Mouse (Mus musculus) cerebellum, adult 9-11 months (tissue): ENCODE data around the gene Uri1.

Source experiments
- DNase-seq: peaks from one replicate; pipeline ENCODE4 v3.0.0; 2022

Uri1 gene

DNA sequence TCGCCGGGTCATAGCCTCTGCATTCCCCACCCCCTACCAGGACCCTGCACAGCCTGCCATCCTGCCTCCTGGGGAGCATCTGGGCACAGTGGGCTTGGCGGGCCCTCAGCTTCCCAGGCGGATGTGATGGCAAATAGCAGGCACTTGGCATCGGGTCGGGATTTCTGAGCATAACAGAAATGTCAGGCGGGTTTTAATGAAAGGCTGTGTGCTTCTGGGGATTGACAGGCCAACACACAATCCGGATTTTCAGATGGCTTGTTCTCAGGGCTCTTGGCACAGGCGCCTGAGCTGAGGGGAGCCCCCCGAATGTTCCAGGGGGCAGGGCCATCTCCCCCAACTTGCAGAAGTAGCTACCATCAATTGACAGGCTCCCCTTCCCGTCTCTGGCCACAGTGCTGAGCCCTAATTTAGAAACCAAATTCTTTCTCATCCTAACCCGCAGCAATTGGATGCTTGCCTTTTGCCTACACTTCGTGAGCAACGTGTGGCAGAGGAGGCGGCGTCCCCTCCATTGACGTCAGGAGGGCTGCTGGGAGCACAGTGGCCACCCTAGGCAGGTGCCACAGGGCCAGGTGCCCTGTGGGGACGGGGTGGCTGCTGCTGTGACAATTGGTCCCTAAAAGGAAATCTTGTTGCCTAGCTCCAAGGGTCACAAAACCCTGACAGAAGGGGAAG lies 106.5 kb downstream of the Uri1 start:
- DNase-seq: no peak

DNA sequence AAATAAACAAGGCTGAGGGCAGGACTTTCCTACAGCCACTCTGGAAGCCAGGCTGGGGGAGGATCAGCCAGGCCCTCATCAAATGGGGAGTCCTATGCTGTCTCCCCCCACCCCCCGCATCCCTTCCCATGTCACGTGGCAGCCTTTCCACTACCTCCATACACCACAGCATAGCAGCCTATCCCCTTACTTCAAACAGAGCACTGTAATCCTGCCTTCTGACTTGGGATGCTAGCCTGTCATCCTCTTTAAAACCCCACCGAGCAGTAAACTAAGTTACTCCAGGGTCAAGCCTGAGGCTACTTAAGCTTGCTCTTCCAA lies 111.6 kb downstream of the Uri1 start:
- no peak for DNase-seq

DNA sequence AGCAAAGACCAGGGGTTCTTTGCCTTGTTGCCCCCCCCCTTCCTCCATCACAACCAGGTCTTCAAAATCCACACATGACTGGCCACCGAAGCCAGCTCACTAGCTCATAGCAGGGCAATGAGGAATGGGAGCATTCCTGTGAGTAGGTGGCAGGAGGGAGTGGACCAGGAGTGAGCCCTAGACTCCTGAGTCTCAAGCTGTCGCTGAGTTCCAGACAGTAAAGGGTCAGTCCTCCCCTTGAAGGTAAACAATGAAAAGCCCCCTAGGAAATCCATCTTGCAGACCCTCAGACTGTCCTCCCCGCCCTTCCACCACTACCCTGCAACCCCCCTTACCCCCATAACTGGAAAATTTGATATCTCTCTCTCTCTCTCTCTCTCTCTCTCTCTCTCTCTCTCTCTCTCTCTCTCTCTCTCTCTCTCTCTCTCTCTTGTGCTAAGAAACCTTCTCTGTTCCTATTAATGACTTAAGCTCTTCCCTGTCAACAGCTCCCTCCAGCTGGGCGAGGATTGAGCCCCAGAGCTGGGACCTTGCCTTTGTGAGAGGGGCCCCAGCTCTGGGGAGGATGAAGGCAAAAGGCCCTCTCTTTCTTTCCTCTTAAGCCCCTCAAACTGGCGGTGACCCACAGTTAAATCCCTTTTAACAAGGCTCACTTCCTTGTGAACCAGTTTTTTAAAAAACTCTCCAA lies 112.1 kb downstream of the Uri1 start:
- DNase-seq: no peak

DNA sequence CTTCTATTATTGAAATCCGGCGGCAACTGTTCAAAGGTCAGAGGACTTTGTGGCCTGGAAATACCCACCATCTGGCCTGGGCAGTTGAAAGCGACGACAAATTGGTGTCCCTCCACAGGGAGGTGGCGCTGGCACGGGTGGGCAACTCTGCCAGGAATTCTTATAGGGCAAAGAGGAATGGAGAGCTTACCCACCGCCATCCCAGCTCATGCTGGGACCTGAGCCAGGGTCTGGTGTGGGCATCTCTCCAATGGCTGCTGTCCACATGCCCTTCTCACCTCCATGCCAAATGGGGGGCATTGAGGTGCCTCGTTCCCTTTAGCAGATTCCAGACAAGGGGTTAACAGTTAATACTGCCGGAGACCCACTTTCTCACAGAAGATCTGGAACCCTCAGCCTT lies 113.2 kb downstream of the Uri1 start:
- DNase-seq: no peak
